Mouse (Mus musculus): ENCODE data around the gene Ovol1. TPM values are rescaled to one million over a fixed set of nuclear protein-coding genes. Genes with fewer than 3 reads are reported as not detected.

The Ovol1 gene
- polyA plus RNA-seq (2015; fragmentation: Illumina TruSeq; extraction: RNeasy Lipid Tissue Mini Kit (QIAGEN cat#74804); ENCODE audit: insufficient read depth, low replicate concordance) = not detected

GRCm38 (mm10) chr19:5560457-5561041 is at the start of gene Ovol1:
Gene Ovol1 (minus strand): TSS chr19:5560646.

GRCm38 (mm10) chr19:5609547-5610404 is 49.3 kb upstream of the Ovol1 start, which contains the start of gene Kat5:
Gene Kat5 (minus strand): TSS chr19:5610237.

DNA sequence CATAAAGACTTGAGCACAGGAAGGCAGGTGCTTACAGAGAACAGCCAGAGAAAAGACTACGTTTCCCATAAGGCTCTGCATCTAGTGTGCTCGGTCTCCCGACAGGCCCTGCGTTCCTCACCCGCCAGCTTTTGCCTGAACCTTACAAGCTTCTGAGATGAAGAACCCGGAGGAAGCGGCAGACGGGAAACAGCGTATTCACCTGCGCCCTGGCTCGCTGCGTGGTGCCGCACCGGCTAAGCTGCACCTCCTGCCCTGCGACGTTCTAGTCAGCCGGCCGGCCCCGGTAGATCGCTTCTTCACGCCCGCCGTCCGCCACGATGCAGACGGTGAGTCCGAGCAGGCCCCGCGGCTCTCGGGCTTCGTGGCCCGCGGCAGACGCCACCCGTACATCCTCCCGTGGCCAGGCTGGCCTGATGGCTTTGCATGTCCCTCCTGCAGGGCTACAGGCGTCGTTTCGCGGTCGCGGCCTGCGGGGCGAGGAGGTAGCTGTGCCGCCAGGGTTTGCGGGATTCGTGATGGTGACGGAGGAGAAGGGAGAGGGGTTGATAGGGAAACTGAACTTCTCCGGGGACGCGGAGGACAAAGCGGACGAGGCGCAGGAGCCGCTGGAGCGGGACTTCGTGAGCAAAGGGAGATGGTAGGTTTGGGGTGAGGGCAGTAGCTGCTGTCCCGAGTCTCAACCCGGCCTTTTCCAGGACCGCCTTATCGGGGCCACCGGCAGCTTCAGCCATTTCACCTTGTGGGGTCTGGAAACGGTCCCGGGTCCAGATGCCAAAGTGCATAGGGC is 41.5 kb upstream of the Ovol1 start, which contains the start of gene Rnaseh2c:
Gene Rnaseh2c, plus strand, starts transcription at position 122 of the 790 bp plus-strand sequence.

DNA sequence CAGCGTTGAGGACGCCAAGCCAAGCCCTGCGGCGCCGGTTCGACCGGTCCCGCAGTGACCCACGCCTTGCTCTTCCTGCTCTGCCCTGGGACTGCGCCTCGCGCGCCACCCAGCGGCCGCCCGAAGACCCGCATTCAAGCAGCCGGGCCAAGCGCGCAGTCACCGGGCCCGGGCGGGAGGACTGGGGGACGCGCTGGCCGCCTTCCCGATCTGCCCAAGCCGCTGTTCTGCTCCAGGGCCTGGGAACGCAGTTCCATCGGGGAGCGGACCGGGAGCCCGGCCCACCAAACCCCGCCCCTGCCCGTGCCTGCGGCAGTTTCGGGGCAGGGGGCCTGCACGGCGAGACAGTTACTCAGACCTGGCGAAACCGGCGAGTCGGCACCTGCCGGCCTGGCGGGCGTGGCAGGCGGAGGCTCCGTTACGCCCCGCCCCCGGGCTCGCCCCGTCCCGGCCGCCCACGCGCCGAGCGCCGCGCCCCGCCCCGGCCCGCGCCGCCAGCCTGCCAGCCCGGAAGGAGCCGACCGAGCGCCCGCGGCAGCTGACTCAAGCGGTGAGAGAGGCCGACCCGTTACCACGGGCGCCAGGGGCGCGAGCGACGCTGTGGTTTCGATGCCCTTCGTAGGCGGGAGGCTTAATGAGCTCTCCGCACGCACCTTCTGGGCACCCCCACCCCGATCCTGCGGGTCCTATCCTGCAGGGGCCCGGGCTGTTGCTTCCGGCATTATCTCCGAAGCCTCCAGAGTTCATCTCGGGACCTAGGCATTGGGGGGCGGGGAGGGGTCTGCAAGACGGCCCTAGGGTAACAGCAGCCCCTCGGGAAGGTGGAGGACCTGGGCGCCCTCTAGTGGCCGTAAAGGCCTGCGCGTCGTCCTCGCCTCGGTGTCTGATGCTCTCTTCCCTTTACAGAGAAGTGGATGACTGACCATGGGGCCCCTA is 7.4 kb upstream of the Ovol1 start, which contains the start of gene Ap5b1:
Gene Ap5b1, plus strand, starts transcription at position 492 of the 936 bp plus-strand sequence.

DNA sequence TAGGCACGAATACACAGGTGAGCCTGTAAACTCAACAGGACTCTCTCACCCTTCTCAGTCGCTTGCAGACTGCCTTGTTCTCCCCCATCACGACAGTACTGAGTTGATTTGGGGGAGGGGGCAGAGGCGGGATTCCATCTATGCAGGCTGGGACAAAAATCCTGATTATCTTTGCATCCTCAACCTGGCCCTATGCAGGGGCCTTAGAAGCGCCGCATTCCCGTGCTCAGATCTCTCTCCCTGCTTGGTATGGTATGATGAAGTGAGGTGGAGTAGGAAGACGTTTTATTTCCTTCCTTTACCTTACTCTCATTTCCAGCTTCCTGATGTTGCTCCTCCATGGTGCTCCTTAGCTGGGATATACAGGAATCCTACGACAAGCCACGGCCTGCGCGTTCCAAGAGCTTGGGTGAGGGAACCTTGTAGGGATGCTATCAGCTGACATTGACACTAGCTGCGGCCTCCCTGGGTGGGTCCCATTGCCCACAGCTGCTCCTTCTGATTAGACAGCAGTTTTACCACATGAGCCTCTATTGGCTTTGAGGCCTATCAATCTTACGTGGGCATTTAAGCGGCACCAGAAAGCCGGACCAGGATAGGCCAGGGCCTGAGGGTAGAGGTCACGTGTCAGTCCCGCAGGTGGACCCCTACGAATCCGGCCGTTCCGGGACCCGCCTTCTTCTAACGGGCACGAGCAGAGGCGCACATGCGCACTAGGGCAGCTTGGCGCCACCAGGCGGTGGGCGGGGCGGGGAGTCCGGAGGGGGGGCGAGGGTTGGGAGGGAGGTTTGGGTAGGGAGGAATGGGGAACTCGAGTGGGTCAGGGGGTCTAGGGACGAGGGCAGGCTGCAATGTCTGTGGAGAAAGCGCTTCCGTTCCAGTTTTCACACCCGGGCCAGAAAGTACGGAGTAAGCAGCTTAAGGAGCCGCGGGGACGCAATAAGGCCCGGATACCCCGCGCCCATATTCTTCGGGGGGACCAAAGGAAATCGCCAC is 50.1 kb downstream of the Ovol1 start, which contains the start of gene Snx32:
Gene Snx32, minus strand, starts transcription at position 508 of the 996 bp plus-strand sequence.

GRCm38 (mm10) chr19:5503687-5504086 is 56.8 kb downstream of the Ovol1 start, which contains the start of gene 1700020D05Rik:
Gene 1700020D05Rik (minus strand): TSS chr19:5503787.

Other genes with a start within 250 kb of the Ovol1 start
- not detected for gene Catsper1, start 224.9 kb downstream of the Ovol1 start, polyA plus RNA-seq (2015; fragmentation: Illumina TruSeq; extraction: RNeasy Lipid Tissue Mini Kit (QIAGEN cat#74804); ENCODE audit: insufficient read depth, low replicate concordance)
- not detected for gene Cst6, start 211.1 kb downstream of the Ovol1 start, polyA plus RNA-seq (2015; fragmentation: Illumina TruSeq; extraction: RNeasy Lipid Tissue Mini Kit (QIAGEN cat#74804); ENCODE audit: insufficient read depth, low replicate concordance)
- 39.4 TPM for gene Eif1ad, start 193.9 kb downstream of the Ovol1 start, polyA plus RNA-seq (2015; fragmentation: Illumina TruSeq; extraction: RNeasy Lipid Tissue Mini Kit (QIAGEN cat#74804); ENCODE audit: insufficient read depth, low replicate concordance)
- 122 TPM for gene Banf1, start 193.5 kb downstream of the Ovol1 start, polyA plus RNA-seq (2015; fragmentation: Illumina TruSeq; extraction: RNeasy Lipid Tissue Mini Kit (QIAGEN cat#74804); ENCODE audit: insufficient read depth, low replicate concordance)
- 46.2 TPM for gene Sart1, start 171.9 kb downstream of the Ovol1 start, polyA plus RNA-seq (2015; fragmentation: Illumina TruSeq; extraction: RNeasy Lipid Tissue Mini Kit (QIAGEN cat#74804); ENCODE audit: insufficient read depth, low replicate concordance)
- not detected for gene Tsga10ip, start 158.1 kb downstream of the Ovol1 start, polyA plus RNA-seq (2015; fragmentation: Illumina TruSeq; extraction: RNeasy Lipid Tissue Mini Kit (QIAGEN cat#74804); ENCODE audit: insufficient read depth, low replicate concordance)
- gene Drap1, start 135.7 kb downstream of the Ovol1 start, polyA plus RNA-seq (2015; fragmentation: Illumina TruSeq; extraction: RNeasy Lipid Tissue Mini Kit (QIAGEN cat#74804); ENCODE audit: insufficient read depth, low replicate concordance) = 91.5 TPM
- 13.6 TPM for gene AI837181, start 135.5 kb downstream of the Ovol1 start, polyA plus RNA-seq (2015; fragmentation: Illumina TruSeq; extraction: RNeasy Lipid Tissue Mini Kit (QIAGEN cat#74804); ENCODE audit: insufficient read depth, low replicate concordance)
- gene Fosl1, start 113.1 kb downstream of the Ovol1 start, polyA plus RNA-seq (2015; fragmentation: Illumina TruSeq; extraction: RNeasy Lipid Tissue Mini Kit (QIAGEN cat#74804); ENCODE audit: insufficient read depth, low replicate concordance) = not detected
- gene Ccdc85b, start 102.8 kb downstream of the Ovol1 start, polyA plus RNA-seq (2015; fragmentation: Illumina TruSeq; extraction: RNeasy Lipid Tissue Mini Kit (QIAGEN cat#74804); ENCODE audit: insufficient read depth, low replicate concordance) = 1.9 TPM
- 48.7 TPM for gene Fibp, start 100.0 kb downstream of the Ovol1 start, polyA plus RNA-seq (2015; fragmentation: Illumina TruSeq; extraction: RNeasy Lipid Tissue Mini Kit (QIAGEN cat#74804); ENCODE audit: insufficient read depth, low replicate concordance)
- gene Ctsw, start 92.1 kb downstream of the Ovol1 start, polyA plus RNA-seq (2015; fragmentation: Illumina TruSeq; extraction: RNeasy Lipid Tissue Mini Kit (QIAGEN cat#74804); ENCODE audit: insufficient read depth, low replicate concordance) = 42.6 TPM
- gene Efemp2, start 86.7 kb downstream of the Ovol1 start, polyA plus RNA-seq (2015; fragmentation: Illumina TruSeq; extraction: RNeasy Lipid Tissue Mini Kit (QIAGEN cat#74804); ENCODE audit: insufficient read depth, low replicate concordance) = 4.0 TPM
- 11.7 TPM for gene Mus81, start 72.2 kb downstream of the Ovol1 start, polyA plus RNA-seq (2015; fragmentation: Illumina TruSeq; extraction: RNeasy Lipid Tissue Mini Kit (QIAGEN cat#74804); ENCODE audit: insufficient read depth, low replicate concordance)
- gene Cfl1, start 70.2 kb downstream of the Ovol1 start, polyA plus RNA-seq (2015; fragmentation: Illumina TruSeq; extraction: RNeasy Lipid Tissue Mini Kit (QIAGEN cat#74804); ENCODE audit: insufficient read depth, low replicate concordance) = 1,502 TPM
- gene 1700020D05Rik, start 56.9 kb downstream of the Ovol1 start, polyA plus RNA-seq (2015; fragmentation: Illumina TruSeq; extraction: RNeasy Lipid Tissue Mini Kit (QIAGEN cat#74804); ENCODE audit: insufficient read depth, low replicate concordance) = 2.5 TPM
- gene Snx32, start 50.1 kb downstream of the Ovol1 start, polyA plus RNA-seq (2015; fragmentation: Illumina TruSeq; extraction: RNeasy Lipid Tissue Mini Kit (QIAGEN cat#74804); ENCODE audit: insufficient read depth, low replicate concordance) = 11.0 TPM
- gene Ap5b1, start 7.4 kb upstream of the Ovol1 start, polyA plus RNA-seq (2015; fragmentation: Illumina TruSeq; extraction: RNeasy Lipid Tissue Mini Kit (QIAGEN cat#74804); ENCODE audit: insufficient read depth, low replicate concordance) = 1.7 TPM
- gene Rnaseh2c, start 41.2 kb upstream of the Ovol1 start, polyA plus RNA-seq (2015; fragmentation: Illumina TruSeq; extraction: RNeasy Lipid Tissue Mini Kit (QIAGEN cat#74804); ENCODE audit: insufficient read depth, low replicate concordance) = 23.7 TPM
- 44.8 TPM for gene Kat5, start 49.6 kb upstream of the Ovol1 start, polyA plus RNA-seq (2015; fragmentation: Illumina TruSeq; extraction: RNeasy Lipid Tissue Mini Kit (QIAGEN cat#74804); ENCODE audit: insufficient read depth, low replicate concordance)
- 29.6 TPM for gene Rela, start 76.8 kb upstream of the Ovol1 start, polyA plus RNA-seq (2015; fragmentation: Illumina TruSeq; extraction: RNeasy Lipid Tissue Mini Kit (QIAGEN cat#74804); ENCODE audit: insufficient read depth, low replicate concordance)
- gene Sipa1, start 103.1 kb upstream of the Ovol1 start, polyA plus RNA-seq (2015; fragmentation: Illumina TruSeq; extraction: RNeasy Lipid Tissue Mini Kit (QIAGEN cat#74804); ENCODE audit: insufficient read depth, low replicate concordance) = 103 TPM
- 12.7 TPM for gene Map3k11, start 128.1 kb upstream of the Ovol1 start, polyA plus RNA-seq (2015; fragmentation: Illumina TruSeq; extraction: RNeasy Lipid Tissue Mini Kit (QIAGEN cat#74804); ENCODE audit: insufficient read depth, low replicate concordance)
- 25.8 TPM for gene Pcnx3, start 128.3 kb upstream of the Ovol1 start, polyA plus RNA-seq (2015; fragmentation: Illumina TruSeq; extraction: RNeasy Lipid Tissue Mini Kit (QIAGEN cat#74804); ENCODE audit: insufficient read depth, low replicate concordance)
- gene Kcnk7, start 143.7 kb upstream of the Ovol1 start, polyA plus RNA-seq (2015; fragmentation: Illumina TruSeq; extraction: RNeasy Lipid Tissue Mini Kit (QIAGEN cat#74804); ENCODE audit: insufficient read depth, low replicate concordance) = not detected
- 29.0 TPM for gene Ehbp1l1, start 165.7 kb upstream of the Ovol1 start, polyA plus RNA-seq (2015; fragmentation: Illumina TruSeq; extraction: RNeasy Lipid Tissue Mini Kit (QIAGEN cat#74804); ENCODE audit: insufficient read depth, low replicate concordance)
- 8.4 TPM for gene Fam89b, start 169.0 kb upstream of the Ovol1 start, polyA plus RNA-seq (2015; fragmentation: Illumina TruSeq; extraction: RNeasy Lipid Tissue Mini Kit (QIAGEN cat#74804); ENCODE audit: insufficient read depth, low replicate concordance)
- gene Ltbp3, start 180.3 kb upstream of the Ovol1 start, polyA plus RNA-seq (2015; fragmentation: Illumina TruSeq; extraction: RNeasy Lipid Tissue Mini Kit (QIAGEN cat#74804); ENCODE audit: insufficient read depth, low replicate concordance) = 9.0 TPM
- 17.1 TPM for gene Scyl1, start 210.8 kb upstream of the Ovol1 start, polyA plus RNA-seq (2015; fragmentation: Illumina TruSeq; extraction: RNeasy Lipid Tissue Mini Kit (QIAGEN cat#74804); ENCODE audit: insufficient read depth, low replicate concordance)

Measured in spleen, adult 10 weeks (tissue).